Mouse (Mus musculus): ENCODE results near the gene Pax7.

The Pax7 gene

GRCm38 (mm10) chr4:139833036-139833634 lies at the start of gene Pax7:
Gene Pax7, minus strand, starts transcription at chr4:139833528.
- no peak for DNase-seq

DNA sequence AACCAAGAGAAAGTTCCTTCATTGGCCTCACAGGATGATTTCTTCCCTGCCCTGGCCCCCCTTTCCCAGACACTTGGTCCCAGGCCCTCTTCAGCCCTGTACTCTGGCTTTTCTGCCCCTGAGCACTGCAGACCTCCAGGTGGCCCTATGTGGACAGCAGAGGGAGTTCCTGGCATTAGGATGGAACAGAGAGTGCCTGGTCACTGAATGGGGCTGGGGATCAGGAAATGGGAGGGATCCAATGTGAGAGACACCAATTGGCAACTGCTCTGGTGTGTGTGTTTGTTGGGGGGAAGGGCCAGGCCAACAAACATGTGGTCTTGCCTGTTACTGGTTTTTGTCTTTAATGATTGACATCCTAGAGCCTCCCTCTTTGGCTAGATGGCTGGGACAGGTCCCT lies 48.5 kb upstream of the Pax7 start:
- no peak for DNase-seq

GRCm38 (mm10) chr4:139879324-139879723 lies 46.0 kb upstream of the Pax7 start:
- DNase-seq, result no peak

GRCm38 (mm10) chr4:139878443-139878842 lies 45.1 kb upstream of the Pax7 start:
- DNase-seq, result peak; percentile 64

DNA sequence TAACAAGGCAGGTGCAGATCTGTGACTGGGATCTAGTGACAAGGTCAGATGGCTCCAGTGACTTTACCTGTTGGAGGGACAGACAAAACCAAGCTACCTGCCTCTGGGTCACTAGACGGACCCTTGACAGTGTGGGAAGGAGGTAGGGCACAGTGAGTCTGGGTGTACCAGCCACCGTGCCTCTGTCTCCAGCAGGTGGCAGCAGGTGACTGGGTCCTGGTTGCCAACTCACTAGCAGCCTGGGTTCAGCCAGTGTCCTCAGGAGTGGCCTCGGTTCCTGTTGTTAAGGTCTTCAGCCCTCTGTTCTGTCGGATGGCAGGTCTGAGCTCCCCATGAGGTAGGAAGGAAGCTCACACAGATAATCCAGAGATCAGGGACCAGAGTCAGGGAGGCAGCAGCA lies 43.9 kb upstream of the Pax7 start:
- peak; percentile 81 for DNase-seq

DNA sequence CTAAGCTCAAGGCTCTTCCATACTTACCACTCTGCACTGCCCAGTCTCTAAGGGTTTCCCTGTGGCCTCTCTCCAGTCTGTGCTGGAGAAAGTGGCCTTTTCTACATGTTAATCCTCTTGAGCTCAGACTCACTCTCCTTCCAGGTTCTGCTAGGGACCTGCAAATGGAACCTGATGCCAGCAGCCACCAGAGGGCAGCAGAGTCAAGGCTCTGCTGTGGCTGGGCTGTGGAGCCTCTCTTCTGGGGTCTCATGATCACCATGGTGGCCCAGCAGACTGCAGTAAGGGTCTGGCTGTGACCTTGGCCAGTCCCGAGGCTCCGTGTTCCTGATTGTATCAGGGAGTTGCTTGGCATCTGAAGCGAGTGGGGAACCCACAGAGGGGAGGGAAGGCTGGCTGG lies 39.3 kb upstream of the Pax7 start:
- DNase-seq, result peak; percentile 85

GRCm38 (mm10) chr4:139871699-139872098 lies 38.4 kb upstream of the Pax7 start:
- peak; percentile 33 for DNase-seq

GRCm38 (mm10) chr4:139863218-139863617 lies 29.9 kb upstream of the Pax7 start:
- no peak for DNase-seq

GRCm38 (mm10) chr4:139858635-139859176 lies 25.4 kb upstream of the Pax7 start:
- peak; percentile 87 for DNase-seq

DNA sequence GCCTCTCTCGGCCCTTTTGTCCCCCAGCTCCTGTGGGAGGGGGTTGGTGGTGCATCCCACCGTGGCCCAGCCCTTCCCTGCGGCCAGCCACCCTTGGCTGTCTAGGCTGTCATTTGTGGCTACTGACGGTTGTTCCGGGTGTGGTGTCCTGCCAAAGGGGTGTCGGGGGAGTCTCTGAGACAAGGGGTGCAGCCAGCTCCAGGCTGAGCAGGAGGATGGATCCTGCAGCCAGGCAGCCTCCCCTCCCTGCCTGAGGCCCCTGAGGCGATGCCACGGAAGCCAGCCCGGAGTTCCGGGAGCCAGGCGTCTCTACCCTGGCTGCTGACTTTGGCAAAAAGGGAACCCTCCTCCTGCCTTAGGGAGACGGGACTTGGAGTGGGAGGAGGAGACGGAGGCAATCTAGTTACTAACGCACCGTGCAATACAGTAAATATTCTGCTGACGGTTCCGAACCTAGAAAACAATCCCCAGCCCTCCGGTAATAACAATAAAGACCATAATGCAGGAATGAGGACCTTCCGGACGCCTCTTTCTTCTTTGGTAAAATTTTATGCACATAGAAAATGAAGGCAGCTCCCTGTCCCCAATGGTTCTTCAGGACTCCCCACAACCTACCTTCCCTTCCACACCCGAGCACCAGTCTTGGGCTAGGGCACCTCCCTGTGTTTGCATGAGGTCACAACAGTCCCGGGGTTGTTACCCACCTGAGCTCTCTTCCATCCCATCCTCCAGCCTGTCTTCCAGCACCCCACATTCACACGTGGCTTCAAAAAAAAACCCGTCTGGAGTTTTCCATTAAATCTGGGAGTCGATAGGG lies 19.1 kb upstream of the Pax7 start:
- no peak for DNase-seq

DNA sequence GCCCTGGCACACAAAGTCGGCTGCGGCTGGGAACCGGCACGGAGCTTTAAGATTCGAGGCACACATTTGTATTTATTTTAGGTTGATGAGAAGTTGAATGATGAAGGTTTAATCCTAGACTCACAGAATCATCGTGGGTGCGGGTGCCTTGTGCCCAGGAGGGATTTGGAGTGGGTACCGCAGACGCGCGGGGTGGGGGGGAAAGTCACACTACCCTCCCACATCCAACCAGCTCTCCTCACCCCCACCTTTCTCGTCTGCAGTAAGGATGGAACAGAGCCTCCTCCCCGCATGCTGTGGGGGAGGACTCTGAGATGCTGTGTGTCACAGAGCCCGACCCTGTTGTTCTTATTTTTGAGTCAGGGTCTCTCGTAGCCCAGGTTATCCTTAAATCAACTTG lies 18.1 kb upstream of the Pax7 start:
- DNase-seq, result no peak

- no peak for DNase-seq
These were observed 17.3 kb upstream of the Pax7 start for GRCm38 (mm10) chr4:139850547-139851170.

DNA sequence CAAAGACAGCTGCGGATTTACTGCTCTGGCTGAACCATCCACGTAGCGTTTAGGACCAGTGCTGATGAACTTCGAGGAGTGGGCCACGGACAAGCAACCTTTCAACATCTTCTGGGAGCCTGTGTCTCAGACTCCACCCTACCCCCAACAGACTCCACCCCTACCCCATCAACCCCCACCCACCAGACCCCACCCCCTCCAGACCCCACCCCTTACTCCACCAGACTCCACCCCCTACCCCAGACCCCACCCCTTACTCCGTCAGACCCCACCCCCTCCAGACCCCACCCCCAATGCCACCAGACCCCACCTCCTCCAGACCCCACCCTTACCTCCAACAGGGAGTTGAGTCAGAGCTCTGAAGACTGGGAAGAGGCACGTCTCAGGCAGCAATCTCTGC lies 10.1 kb upstream of the Pax7 start:
- DNase-seq, result no peak

DNA sequence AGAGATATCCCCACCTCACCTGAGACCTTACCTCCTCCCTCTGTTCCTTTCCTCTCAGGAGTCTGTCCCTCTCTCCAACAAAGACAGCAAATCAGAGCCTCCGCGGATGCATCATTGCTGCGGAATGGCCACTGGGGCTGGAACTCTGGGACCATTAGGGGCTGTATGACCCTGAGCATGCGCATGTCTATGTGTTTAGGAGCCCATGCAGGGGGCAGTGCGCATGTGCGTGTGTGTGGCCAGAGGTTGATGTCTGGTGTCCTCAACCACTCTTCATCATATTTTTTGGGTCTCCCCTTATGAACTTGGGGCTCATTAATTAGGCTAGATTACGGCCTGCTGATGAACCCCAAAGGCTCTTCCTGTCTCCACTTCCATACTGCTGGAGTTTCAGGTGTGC lies 9.6 kb upstream of the Pax7 start:
- no peak for DNase-seq

DNA sequence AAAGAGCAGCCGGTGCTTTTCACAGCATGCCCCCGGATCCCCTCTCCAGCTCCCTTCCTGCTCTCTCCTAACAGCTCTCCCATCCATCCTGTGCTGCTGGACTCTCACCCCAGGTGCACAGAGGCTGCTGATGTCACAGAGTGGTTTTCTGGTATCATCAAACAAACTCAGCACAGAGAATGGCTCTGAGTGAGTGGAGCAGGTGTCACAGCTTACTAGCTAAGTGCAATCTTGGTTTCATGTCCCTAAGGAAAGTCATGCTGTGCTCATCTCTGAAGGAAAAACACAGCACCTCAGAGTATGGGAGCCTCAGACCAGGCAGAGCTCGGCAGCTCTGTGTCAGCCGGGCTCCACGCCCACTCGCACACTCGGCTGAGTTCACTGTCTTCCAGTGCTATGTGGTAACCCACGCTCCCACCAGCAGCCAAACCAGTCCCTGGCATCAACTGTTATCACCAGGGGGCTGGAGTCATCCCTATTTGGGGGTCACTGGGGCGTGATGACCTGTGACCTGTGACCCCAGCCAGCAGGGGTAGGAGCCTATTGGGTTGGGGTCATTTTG lies 7.7 kb upstream of the Pax7 start:
- no peak for DNase-seq

GRCm38 (mm10) chr4:139840442-139840841 lies 7.1 kb upstream of the Pax7 start:
- DNase-seq, result no peak

GRCm38 (mm10) chr4:139836681-139837080 lies 3.4 kb upstream of the Pax7 start:
- no peak for DNase-seq

DNA sequence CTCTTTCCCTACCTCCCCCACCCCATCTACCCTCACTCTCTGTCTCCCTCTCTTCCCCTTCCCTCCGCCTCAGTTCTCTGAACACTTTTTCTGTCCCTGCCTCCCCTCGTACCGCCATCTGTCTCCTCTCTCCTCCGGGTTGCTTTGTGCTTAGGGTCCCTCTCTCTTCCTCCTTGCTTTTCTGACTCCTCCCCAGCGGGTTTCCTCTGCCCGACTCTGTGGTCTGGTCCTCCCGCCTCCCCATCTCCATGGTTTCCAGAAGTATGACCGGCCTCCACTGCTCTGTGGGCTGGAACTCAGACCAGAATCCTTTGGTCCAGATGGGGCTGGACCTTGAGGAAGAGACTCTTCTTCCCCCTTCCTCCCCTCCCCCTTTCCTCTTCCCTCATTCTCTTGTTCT lies 2.9 kb upstream of the Pax7 start:
- no peak for DNase-seq

- DNase-seq, result no peak
These were observed 581 bp upstream of the Pax7 start for GRCm38 (mm10) chr4:139833817-139834401.

DNA sequence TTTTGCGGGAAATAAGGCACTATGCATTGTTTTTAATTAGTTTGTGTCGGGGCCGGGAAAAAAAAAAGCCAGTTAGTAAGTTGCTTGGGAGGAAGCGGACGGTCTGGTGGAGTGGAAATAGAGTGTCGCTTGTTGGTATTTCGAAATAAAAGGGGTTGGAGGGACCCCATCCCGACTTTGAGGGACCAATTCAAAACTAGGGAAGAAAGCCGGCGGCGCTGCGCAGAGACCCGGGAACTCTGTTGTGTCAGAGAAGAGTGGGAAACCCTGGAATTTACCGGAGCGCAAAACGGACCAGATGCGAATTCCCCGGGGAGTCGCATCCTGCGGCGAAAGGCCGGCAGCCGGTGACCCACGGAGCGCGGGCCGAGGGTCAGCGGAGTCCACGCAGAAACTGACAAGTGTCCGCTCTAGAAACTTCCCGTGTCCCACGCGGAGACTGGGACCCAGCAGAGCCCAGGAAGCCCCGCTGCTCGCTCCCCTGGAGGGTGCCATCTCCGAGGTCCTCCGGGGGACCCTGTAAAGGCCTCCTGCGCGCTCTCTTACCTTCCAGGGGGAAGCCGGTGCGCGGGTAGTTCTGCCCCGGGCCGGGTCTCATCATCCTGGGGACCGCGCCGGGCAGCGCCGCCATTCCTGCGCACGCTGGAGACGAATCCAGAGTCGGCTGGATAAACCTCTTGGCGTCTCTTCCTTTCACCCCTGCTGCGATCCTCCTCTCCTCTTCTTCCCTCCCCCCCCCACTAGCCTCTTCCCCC lies 870 bp downstream of the Pax7 start:
- no peak for DNase-seq

DNA sequence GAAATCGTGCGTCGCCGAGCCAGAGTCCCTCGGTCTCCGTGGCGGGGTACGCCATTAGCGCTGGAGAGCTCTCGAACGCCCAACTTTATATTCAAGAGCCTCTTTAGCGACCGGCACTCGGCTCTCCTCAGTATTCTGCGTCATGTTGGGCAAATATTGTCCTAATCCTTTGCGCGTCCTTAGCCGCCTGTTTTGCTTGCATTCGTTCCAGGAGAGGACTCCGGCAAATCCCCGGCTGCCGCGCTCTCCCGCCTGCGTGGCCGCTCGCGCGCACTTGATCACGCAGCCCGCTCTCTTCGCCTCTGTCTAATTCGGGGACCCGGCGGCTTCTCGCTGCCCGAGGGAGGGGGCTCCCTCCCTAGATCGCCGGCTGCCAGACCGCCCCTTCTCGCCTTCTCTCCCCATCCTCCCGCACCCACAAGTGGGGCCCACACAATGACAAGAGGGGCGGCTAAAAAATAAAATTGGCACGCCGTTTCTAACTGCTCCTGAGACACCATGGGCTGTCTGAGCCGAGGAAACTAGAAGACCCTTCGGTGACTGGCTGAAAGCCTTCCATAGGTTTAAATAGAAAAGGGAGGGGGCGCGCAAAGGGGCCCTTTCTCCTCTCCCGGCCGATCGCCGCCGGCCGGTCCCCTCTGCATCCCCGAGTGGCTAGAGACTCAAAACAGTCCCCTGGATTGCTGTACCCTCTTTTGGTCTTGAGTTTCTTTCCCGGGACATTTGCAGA lies 1.7 kb downstream of the Pax7 start:
- peak; percentile 55 for DNase-seq

Measured in retina, postnatal 1 day (tissue).